Mouse (Mus musculus): ENCODE measurements around the gene Ccdc167. TPM values are rescaled to one million over a fixed set of nuclear protein-coding genes. Genes with fewer than 3 reads are reported as not detected.

Gene Ccdc167
- polyA plus RNA-seq, 1 experiment from 2014 or later = 14.2 TPM

DNA sequence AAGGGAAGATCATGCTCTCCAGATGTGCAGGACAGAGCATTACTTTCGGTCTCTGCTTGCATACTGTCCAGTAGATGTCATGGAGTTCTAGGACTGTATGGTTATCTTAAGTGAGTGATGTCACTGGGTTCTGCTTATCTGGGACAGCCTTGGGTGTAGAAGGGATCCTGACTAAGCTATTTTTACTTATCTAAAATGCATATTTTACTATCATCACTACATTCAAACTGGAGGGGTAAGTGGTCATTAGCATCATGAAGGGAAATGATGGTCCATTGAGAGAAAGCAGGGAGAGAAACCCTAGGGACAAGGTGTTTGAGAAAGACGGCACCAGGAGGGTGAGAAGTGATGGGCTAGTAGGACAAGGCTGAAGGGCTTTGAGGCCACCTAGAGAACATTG is 58.6 kb downstream of the Ccdc167 start:
- Histone ChIP-seq H3K27me3 (no peaks in the 10 kb centered on the region), H3K36me3 (ENCODE audit: poor library complexity, severe bottlenecking) (peaks cover 5% of the 10 kb centered on the region; the same call in 1 of the 2 replicates), H3K4me3 (no peak overlapping the region), H3K4me2 (no peak overlapping the region), H3K27ac (no peak overlapping the region), H3K9me3 (replicated peaks) (no peaks in the 10 kb centered on the region), H3K9ac (no peak overlapping the region), H3K4me1 (peaks cover 9% of the 10 kb centered on the region)
- no peak for ATAC-seq
- 90% methylated on average over 2 of the region's 2 CpGs for WGBS

DNA sequence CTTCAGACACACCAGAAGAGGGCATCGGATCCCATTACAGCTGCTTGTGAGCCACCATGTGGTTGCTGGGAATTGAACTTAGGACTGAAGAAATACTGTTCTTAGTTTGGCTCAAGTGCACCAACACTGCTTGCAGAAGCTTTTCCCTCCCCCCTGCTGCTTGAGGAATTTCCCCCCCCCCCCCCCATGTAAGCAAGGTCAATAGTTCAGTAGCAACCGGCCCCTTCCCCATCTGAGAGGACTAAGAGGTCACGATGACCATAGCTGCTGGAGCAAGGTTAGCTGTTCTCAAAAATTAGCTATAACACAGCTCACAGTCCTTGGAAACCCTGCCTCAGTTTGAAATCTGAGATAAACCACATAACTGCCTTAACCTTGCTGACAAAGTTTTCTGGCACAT is 74.6 kb downstream of the Ccdc167 start:
- WGBS = 70% methylated on average over 3 of the region's 3 CpGs
- Histone ChIP-seq H3K27me3 (no peaks in the 10 kb centered on the region), H3K4me2 (no peak overlapping the region), H3K9ac (no peak overlapping the region), H3K4me1 (peaks cover 5% of the 10 kb centered on the region), H3K9me3 (replicated peaks) (no peaks in the 10 kb centered on the region), H3K36me3 (ENCODE audit: poor library complexity, severe bottlenecking) (peaks cover 75% of the 10 kb centered on the region), H3K4me3 (no peak overlapping the region), H3K27ac (no peak overlapping the region)
- no peak for ATAC-seq

GRCm38 (mm10) chr17:29640971-29641370 is 75.9 kb downstream of the Ccdc167 start:
- Histone ChIP-seq H3K4me1 (peaks cover 5% of the 10 kb centered on the region), H3K36me3 (ENCODE audit: poor library complexity, severe bottlenecking) (peaks cover 80% of the 10 kb centered on the region), H3K27me3 (no peaks in the 10 kb centered on the region), H3K27ac (no peak overlapping the region), H3K9ac (no peak overlapping the region), H3K4me3 (no peak overlapping the region), H3K4me2 (no peak overlapping the region), H3K9me3 (replicated peaks) (no peaks in the 10 kb centered on the region)
- no peak for ATAC-seq
- 93% methylated on average over 11 of the region's 11 CpGs for WGBS

- Histone ChIP-seq H3K4me1 (no peaks in the 10 kb centered on the region), H3K4me2 (no peak overlapping the region), H3K36me3 (ENCODE audit: poor library complexity, severe bottlenecking) (peaks cover 98% of the 10 kb centered on the region), H3K27me3 (no peaks in the 10 kb centered on the region), H3K27ac (no peak overlapping the region), H3K9me3 (replicated peaks) (no peaks in the 10 kb centered on the region), H3K9ac (no peak overlapping the region), H3K4me3 (no peak overlapping the region)
- no peak for ATAC-seq
- 86% methylated on average over 8 of the region's 8 CpGs for WGBS
Observed at GRCm38 (mm10) chr17:29637895-29638294, 78.9 kb downstream of the Ccdc167 start.

- H3K4me1 ChIP-seq = no peaks in the 10 kb centered on the region
- ATAC-seq = no peak
- no peak overlapping the region for H3K9ac ChIP-seq
- H3K27me3 ChIP-seq = no peaks in the 10 kb centered on the region
- no peak overlapping the region for H3K27ac ChIP-seq
- peaks cover 98% of the 10 kb centered on the region for H3K36me3 ChIP-seq (ENCODE audit: poor library complexity, severe bottlenecking)
- no peaks in the 10 kb centered on the region for H3K9me3 ChIP-seq (replicated peaks)
- 97% methylated on average over 4 of the region's 4 CpGs for WGBS
- H3K4me2 ChIP-seq = no peak overlapping the region
- H3K4me3 ChIP-seq = no peak overlapping the region
Observed at GRCm38 (mm10) chr17:29637377-29637776, 79.5 kb downstream of the Ccdc167 start.

Other genes starting within 250 kb of the Ccdc167 start
- gene Pim1, start 226.3 kb downstream of the Ccdc167 start, polyA plus RNA-seq (2015; fragmentation: Nextera tagmentation; extraction: Ambion mirVana) = 21.0 and 22.0 TPM in 2 replicates
- not detected in 2 replicates for gene Gm17657, start 167.4 kb downstream of the Ccdc167 start, polyA plus RNA-seq (2015; fragmentation: Nextera tagmentation; extraction: Ambion mirVana)
- 17.7 and 20.1 TPM in 2 replicates for gene Tbc1d22b, start 167.3 kb downstream of the Ccdc167 start, polyA plus RNA-seq (2015; fragmentation: Nextera tagmentation; extraction: Ambion mirVana)
- 1.2 and 1.3 TPM in 2 replicates for gene Tmem217, start 164.7 kb downstream of the Ccdc167 start, polyA plus RNA-seq (2015; fragmentation: Nextera tagmentation; extraction: Ambion mirVana)
- 104 and 108 TPM in 2 replicates for gene Rnf8, start 102.3 kb downstream of the Ccdc167 start, polyA plus RNA-seq (2015; fragmentation: Nextera tagmentation; extraction: Ambion mirVana)
- gene Gm28043, start 102.2 kb downstream of the Ccdc167 start, polyA plus RNA-seq (2015; fragmentation: Nextera tagmentation; extraction: Ambion mirVana) = 3.7 and 4.0 TPM in 2 replicates
- 135 and 153 TPM in 2 replicates for gene Cmtr1, start 56.4 kb downstream of the Ccdc167 start, polyA plus RNA-seq (2015; fragmentation: Nextera tagmentation; extraction: Ambion mirVana)

Measured in forebrain, embryonic 13.5 days (tissue).